8 mouse cellular contexts compared by ENCODE assay signal in the genomic region with DNA sequence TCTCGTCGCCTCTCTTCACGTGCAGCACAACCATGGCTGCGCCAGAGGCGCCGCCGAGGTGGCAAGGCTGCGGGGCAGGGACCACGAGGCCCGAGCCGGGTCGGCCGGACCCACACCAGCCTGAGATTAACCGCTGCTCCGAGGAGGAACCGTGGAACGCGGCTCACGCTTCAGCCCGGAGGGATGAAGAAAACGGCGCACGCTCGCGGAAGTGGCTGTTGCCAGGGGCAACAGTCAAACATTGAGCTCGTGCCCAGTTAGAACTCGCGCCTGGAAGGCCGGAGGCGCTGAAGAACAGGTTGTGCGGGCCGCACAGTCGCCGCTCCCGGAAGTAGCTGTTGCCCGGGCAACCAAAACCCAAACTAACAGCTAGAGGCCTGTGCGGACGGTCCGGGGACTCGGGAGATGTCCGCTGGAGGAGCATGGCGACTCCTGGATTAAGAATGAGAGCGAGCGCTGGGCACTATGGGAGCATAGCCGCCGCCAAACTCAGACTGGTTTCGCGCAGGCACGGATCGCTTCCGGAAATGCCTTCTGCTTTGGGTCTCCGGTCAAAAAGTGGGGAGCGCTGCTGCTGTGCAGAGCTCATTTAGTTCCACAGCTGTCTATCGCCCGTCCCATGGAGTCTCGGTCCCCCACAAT. TPM values are rescaled to one million over a fixed set of nuclear protein-coding genes. Genes with fewer than 3 reads are reported as not detected.
DNase-seq lines count a peak whose midpoint lies in the region; ATAC-seq lines count a peak whose summit lies in the region.

A gene (minus strand): TSS at position 428 of the 642 bp plus-strand sequence.

- WGBS in hindbrain, embryonic 12.5 days, result 1% methylated on average over 56 of the region's 56 CpGs

- H3K27ac ChIP-seq in hindbrain, embryonic 12.5 days, result peak within 1 kb of the TSS; percentile 79

- H3K4me1 ChIP-seq in hindbrain, embryonic 12.5 days, result peaks cover 5% of the 10 kb centered on the region

- no peaks in the 10 kb centered on the region for H3K27me3 ChIP-seq in hindbrain, embryonic 12.5 days

- no peaks in the 10 kb centered on the region for H3K9me3 ChIP-seq in hindbrain, embryonic 12.5 days (replicated peaks)

- H3K4me3 ChIP-seq in hindbrain, embryonic 12.5 days, result peak within 1 kb of the TSS; percentile 87

- H3K36me3 ChIP-seq in hindbrain, embryonic 12.5 days, result peaks cover 16% of the 10 kb centered on the region

- peak within 1 kb of the TSS; percentile 86 for H3K9ac ChIP-seq in hindbrain, embryonic 12.5 days

- DNase-seq in NIH3T3 (ENCODE audit: low read depth), result peak; percentile 98
- DNase-seq in cerebellum, postnatal 10 days, result peak; percentile 96
- peak; percentile 86 to 93 for DNase-seq in frontal cortex, postnatal 10 days (ENCODE audit: low spot score in 2 of 2)
- peak; percentile 94 to 96 for DNase-seq in layer of hippocampus, postnatal 14 days (ENCODE audit: low spot score in 2 of 2)
- peak; percentile 93 for DNase-seq in lung, postnatal 14 days
- peak; percentile 91 for DNase-seq in retina, adult 2 months (ENCODE audit: low read depth, low spot score)
- DNase-seq in thymus, postnatal 36 days, result peak; percentile 89 to 90

- peak; percentile 98 for ATAC-seq in hindbrain, embryonic 12.5 days (ENCODE audit: low FRiP score)

- peak within 1 kb of the TSS; percentile 80 for H3K4me2 ChIP-seq in hindbrain, embryonic 12.5 days (replicated peaks)

RNA-seq across cellular contexts. Expression of the gene that starts here (rescaled TPM):
- 46.8 and 49.8 TPM in 2 replicates for polyA plus RNA-seq in hindbrain, embryonic 12.5 days (2016; fragmentation: Nextera tagmentation; extraction: Ambion mirVana)
- 10 to 100 TPM; 39.9 to 44.5 TPM for total RNA-seq in layer of hippocampus, postnatal 14 days (2021)

Comparison
In these comparisons a context has a peak if more than half of its experiments do, and no peak if none do; other contexts are left out.
1. Peak in every context shown above with its lines: DNase-seq, ATAC-seq, H3K4me3 ChIP-seq and H3K27ac ChIP-seq.